Mouse (Mus musculus) right cerebral cortex, postnatal 14 days (tissue): Measurements from ENCODE around the gene Tmem98.

Experiments
- DNase-seq: peaks from one replicate; pipeline ENCODE4 v3.0.0; 2022

The Tmem98 gene

DNA sequence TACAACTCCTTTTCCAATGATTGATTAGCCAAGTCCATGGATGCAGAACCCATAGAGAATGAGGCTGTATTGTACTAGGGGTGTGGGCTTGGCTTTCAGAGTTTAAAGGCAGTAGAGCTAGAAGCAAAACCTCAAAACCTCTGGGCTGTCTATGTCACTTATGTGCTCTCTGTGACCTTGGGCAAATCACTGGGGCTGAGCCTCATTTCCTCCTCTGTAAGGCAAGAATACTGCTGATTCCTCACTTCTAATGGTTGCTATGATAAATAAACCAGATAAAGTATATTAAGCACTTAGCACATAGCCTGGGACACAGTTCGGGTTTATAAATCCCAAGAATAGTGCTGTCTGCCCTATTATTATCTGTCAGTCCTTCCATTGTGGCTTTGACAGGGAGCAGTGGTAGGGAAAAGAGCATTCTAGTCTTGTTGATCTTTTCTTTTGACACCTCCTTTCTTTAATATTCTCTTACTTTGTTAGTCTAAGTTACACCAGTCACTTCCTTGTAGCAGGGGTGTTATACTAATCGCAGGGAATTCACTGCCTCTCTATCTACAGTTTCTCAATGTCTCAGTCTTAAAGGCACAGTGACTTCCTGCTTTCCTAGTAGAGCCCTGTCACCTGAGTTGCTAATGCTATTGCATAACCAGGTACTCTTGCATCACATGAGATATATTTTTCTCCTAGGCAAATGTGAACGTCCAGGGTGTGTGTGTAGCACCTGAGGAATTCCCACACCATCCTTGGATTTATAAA is 18.1 kb upstream of the Tmem98 start:
- no peak for DNase-seq

DNA sequence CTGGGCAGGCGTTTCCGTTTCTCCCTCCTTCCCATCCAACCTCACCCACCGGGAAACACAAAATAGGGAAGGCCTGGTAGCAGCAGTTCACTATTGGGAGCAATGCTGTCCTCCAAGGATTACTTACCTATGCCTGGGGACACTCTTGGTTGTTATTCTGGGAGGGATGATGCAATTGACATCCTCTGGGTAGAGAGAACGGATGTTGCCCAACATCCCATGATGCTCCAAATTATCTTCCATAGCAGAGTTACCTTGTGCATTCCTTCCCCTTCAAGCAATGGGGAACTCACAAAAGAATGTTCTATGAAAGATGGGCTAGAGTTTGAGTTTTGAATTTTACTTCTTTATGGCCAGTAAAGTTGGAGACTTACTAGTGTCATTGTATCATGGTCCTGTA is 16.6 kb upstream of the Tmem98 start:
- DNase-seq, result no peak

DNA sequence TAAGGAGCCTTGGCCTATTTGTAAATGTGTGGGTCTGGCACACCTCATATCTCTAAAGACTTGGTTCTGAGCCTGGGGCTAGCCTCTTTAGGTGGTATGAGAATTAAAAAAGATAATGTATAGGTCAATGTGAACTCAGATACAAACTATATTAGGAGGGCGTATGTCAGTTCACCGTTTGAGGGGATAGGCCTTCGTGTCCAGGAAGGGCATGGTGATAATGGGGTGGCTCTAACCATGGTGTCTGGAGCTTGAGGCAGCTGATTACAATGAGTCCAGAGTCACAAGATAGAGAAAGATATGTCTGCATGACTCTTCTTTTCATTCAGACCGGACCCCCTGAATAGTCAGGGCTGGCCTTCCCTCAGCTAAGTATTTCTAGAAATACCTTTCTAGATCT is 15.7 kb upstream of the Tmem98 start:
- DNase-seq, result no peak

DNA sequence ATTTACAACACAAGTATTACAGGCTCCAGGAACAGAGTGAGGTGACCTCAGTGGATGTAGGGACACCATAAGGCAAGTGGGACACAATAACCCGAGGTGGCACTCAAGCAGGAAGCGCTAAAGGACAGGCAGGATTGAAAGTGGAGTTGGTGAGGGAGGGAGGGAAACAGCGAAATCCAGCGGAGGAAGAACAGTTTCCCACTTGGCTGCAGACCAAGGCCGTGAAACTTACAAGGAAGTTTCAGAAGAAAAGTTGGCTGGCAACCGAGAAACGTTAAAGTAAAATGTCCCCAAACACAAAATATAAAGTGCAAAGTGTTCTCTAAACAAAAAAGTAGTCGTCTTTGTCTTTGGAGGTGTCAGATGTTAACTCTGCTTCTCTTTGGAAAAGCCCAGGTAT is 14.5 kb upstream of the Tmem98 start:
- no peak for DNase-seq

DNA sequence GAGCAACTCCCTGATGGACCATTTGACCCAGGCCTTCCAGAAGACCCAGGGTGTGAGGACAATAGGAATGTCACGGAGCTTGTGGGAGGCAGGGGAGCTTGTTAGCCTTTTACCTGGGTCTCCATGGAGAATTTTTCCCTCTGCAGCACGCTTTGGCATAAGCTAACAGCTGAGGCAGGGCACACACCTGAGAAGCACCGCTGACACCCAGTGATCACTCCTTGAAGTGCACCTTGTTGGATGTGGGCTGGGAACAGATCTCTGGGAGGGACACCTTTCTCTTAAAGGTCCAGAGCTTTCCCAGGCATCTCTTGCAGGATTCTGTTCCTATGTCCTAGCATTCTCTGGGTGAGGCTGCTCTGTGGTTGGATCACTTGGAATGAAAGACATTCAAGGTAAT is 10.0 kb upstream of the Tmem98 start:
- no peak for DNase-seq

DNA sequence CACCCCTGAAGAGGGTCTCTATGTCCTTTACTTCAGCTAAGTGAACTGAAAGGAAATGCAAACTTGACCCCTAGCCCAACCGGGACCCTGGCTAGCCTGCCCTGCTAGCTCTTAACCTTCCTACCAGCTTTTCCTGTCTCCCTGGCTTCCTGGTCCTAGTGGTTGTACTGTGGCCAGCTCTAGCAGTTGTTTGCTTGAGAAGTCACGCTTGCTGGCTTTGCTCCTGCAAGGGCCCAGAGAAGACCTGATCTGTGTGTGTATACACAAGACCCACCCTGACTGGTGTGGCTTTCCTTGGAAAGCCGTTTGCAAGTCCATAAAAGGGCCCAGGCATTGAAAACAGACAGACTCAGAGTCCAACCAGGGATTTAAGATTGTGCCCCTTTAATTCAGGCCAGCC is 7.3 kb upstream of the Tmem98 start:
- DNase-seq, result no peak

DNA sequence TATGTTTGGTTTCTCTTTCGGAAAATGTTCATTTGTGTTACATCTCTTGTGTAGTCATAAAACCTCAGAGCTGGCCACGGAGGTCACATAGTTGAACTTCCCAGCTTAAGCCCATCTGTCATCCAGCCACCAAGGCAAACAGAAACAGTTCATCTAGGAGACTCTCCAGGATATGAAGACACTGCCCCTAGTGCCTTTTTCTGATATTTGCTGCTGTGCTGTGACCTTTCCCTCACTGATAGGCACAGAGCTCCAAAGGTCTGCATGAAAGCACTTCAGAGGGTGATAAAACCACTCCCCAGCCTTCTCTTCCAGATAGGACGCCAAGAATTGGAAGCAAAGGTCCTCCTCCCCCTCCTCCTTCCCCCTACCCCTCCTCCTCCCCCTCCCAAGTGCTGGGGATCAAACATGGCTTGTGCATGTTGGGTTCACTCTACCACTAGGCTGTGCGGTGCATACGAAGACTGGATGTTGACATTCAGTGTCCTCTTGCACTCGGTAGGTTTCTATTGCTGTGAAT is 1.4 kb upstream of the Tmem98 start:
- DNase-seq, result no peak

DNA sequence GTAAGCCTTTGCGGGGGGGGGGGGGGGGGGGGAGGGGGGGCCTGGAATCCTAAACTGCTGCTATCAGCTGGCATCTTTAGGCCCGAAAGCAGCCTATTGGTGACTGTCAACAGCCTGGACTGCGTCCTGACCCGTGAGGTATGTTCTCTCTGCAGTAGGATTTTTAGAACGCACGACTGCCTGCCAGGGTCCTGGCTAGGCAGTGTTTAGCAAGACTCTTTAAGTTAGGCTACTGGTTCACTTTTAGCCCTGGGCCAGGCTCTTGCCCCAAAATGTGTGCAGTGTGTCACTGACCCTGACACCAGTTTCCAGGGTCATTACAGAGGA is 346 bp upstream of the Tmem98 start:
- DNase-seq, result no peak

DNA sequence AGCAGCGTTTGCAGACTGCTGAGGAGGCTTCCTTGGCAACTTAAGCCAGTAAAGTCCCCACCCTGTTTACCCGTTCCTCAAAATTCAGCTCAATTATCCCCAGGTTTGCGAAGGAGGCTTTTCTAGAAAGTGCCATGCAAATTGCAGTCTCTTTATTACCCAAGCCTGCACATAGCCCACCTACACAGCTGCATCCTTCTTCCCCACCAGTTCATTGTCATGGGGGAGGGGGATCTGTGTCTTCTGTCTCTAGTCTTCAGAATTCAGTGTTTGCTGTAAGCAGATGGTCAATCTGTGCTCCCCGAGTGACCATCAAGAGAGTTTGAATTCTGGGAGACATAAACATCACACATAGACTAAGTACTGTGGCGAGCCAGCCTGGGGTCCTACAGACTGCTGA is 1.2 kb downstream of the Tmem98 start:
- no peak for DNase-seq

DNA sequence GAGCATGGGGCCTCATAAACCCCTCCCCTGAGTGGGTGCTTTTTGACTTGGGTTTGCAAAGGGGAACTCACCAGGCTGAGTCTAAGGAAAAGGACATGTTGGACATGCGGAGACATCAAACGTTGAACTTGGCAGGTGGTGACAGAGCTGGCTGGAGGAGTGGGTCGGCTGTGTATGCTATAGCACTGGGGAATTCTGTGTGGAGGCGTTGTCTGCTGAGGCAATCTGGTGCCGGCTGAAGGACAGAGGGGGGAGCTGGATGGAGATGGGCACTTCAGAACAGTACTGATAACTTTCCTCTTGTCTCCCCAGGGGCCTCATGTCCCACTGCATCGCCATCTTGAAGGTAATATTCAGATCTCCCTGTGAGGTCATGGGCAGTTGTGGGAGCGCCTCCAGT is 5.4 kb downstream of the Tmem98 start:
- no peak for DNase-seq

DNA sequence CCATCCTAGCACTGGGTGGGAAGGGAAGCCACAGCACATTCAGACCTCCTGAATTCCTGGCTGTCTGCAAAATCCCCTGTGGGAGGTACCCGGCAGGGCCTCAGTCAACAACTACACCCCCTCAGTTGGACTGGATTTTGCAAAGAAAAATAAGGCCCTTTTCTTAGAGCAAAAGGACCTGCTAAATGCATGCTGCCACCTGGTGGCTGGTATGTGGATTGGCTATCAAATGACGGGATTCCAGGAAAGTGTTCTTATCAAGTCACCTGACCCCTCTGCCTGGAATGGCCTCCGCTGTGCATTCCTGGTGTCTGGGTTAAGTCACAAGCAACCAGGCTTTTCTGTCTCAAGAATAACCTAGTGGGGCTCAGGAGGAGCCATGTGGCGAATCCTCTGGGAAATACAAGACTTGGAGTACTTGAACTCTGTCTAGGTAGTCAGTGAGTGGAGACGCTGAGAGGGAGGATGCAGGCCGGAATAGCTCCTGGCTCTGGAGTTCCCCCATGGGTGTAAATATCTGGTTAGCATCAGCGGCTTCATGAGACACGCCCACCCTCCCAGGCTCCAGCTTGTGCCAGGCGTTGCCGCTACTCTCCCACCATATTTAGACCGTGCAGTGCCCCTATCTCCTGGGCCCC is 8.2 kb downstream of the Tmem98 start:
- peak; percentile 55 for DNase-seq

DNA sequence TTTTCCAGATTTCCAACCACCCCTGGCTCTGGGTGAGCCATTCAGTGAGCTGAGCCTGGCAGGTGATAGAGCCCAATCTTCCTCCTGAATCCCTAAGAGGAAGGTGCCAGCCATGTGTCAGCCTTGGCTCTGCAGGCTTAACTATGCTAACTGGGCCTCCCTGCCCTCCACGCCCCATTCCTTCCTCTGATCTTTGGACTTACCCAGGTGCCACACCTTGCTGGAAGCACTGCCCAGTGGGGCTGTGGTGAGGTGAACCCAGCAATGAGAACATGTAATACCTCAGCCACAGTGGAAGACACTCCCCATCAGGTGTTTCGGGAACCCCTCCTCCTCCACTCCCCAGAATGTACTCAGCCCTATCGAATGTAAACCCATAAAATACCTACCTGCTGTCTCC is 10.1 kb downstream of the Tmem98 start:
- DNase-seq, result no peak

DNA sequence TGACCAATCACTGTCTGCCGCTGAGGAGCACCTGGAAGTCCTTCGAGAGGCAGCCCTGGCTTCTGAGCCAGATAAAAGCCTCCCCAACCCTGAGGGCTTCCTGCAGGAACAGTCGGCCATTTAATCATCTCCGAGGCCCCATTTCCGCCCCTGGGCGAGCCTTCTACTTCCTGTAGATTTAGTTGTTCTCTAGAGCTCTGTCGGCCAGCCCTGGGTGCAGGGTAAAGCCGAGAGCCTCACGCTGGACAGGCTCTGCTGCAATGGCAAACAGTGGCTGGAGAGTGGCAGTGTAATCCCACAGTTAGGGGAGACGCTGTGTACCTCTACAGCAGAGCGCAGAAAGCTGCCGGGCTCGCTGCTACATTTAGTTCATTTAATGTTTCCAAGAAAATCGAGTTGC is 11.3 kb downstream of the Tmem98 start:
- DNase-seq, result peak; percentile 56

DNA sequence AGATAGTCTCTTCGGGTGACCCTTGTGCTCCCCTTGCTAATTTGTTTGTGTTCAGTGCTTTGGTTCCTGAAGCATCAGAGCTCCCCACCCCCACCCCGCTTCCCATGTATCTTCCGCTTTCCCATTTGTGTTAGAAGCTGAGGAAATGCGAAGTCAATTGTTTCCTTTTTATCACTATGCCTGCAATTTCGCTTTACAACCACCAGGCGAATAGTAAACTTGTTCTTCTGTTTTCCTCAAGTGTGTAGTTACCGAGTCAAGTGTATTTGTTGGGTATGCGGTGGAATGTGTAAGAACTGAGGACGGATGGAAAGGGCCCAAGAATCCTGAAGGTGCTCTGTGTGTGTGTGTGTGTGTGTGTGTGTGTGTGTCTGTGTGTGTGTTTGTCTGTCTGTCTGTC is 11.8 kb downstream of the Tmem98 start:
- DNase-seq, result no peak

DNA sequence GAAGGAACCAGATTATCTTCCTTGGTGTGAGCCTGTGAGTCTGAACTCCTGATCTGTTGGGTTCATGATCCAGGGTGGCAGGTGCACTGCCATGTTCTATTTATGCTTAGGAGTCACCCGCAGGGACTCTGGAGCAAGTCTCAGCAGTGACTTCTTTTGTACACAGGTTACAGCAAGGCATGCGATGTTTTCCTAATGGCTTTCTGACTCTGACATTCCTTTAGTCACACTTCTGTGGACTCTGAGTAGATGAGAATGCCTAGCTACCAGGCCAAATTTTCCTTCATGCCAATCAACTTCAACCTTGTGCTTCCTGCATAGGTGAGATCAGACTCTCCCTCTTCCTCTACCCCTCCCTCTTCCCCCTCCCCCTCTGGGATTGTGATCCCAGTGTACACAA is 25.4 kb downstream of the Tmem98 start:
- DNase-seq, result no peak

DNA sequence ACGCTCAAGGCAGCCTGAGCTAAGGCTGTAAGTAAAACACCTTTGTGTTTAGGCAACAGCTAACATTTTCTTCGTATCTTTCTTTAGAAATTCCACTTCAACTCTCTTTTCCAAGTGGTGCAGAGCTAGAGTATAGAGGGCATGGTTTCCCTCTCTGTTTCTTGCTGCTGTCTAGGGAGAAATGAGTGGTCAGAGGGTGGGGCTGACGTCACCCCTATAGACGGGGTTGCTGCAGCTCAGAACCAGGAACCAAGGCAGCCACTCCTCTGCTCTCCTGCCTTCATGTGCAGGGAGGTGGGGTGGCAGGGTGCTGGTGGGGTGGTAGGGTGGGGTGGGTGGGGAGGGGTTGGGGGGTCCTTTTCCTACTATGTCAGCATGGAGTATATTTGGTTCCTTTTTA is 25.9 kb downstream of the Tmem98 start:
- DNase-seq, result no peak

DNA sequence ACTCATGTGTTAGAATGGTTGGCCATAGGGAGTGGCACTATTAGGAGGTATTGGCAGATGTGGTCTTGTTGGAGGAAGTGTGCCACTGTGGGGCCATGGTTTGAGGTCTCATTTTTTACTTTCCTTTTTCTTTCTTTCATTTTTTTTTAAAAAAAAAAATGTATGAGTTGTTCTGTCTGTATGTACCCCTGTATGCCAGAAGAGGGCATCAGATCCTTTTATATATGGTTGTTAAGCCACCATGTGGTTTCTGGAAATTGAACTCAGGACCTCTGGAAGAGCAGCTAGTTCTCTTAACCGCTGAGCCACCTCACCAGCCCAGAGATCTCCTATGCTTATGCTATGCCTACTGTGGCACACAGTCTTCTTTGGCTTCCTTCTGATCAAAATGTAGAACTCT is 28.7 kb downstream of the Tmem98 start:
- DNase-seq, result no peak

DNA sequence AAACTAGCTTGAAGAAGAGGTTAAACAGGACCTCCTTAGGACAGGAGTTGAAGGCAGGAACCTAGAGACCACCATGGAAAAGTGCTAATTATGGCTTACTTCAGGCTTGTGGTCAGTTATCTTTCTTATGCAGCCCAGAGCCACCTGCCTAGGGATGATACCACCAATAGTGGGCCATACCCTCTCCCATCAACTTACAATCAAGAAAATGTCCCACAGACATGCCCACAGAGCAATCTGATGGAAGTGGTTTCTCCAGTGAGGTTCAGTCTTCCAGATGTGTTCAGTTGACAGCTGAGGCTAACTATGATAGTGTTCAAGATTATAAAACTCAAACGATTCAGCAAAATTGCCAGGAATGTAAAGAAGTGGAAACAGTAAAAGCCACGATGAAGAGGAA is 33.5 kb downstream of the Tmem98 start:
- DNase-seq, result no peak

DNA sequence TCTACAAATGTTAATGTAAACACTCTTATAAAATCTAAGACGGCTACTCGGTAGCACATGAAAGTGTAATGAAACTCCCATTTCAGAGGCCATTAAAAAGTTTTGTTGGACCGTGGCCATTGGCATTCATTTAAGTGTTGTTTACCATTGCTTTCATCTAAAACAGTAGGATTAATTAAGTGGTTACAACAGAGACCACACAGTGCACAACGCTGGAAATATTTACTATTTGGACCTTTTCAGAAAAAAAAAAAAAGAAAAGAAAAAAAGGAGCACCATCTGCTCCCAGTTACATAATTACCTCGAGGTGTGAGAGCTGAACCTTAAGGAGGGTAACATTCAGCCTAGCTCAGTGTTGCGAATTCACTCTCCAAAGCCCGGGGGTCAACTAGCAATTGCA is 35.5 kb downstream of the Tmem98 start:
- no peak for DNase-seq

DNA sequence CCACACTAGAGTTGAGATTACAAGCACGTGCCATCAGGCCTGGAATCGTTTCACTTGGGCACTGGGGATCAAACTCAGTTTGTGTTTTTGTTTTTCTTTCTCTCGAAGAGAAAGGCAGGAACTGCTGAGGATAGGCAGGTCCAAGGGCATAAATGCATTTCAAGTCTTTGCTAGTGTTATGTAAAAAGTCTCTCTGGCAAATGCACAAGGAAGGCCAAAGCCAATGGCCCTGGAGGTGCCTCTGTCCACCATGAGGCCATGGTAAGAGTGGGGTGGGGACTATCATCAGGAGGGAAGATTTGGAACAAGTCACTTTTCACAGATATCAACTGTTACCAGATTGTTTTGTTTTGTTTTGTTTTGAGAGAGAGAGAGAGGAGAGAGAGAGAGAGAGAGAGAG is 36.1 kb downstream of the Tmem98 start:
- no peak for DNase-seq

DNA sequence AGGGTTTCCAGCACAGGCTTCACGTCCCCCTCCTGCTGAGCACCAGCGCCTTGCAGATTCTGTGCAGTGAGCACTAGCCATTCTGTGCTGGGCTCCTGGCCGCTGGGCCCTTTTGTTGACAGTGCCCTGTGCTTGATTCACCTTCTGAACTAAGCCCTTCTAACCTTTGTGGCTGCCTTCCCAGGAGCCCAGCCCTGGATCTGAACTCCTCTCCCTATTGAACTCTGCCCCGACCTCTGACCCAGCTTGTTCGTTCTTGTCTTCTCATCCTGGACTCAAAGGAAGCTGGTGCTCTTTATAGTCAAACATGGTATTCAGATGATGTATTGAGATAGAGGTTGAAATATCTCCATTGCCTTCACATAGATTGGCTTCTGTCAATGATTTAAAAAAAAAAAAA is 38.2 kb downstream of the Tmem98 start:
- DNase-seq, result no peak

DNA sequence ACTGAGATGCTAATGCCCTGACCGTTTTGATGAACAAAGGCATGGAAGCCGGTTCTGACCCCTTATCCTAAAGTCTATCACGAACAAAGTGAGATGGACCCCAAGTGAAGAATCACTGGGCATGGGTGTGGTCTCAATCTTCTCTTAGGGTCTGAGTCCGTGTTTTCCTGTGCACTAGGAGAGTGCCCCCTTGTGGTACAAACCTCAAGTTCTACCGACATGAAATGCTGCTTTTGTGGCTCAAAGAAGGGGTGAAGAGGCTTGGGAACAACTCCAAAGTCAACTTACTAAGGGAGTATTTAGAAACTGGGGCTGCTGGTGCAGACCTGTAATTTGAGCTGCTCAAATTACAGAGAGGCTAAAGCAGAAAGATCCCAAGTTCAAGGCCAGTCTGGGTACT is 41.9 kb downstream of the Tmem98 start:
- DNase-seq, result no peak

DNA sequence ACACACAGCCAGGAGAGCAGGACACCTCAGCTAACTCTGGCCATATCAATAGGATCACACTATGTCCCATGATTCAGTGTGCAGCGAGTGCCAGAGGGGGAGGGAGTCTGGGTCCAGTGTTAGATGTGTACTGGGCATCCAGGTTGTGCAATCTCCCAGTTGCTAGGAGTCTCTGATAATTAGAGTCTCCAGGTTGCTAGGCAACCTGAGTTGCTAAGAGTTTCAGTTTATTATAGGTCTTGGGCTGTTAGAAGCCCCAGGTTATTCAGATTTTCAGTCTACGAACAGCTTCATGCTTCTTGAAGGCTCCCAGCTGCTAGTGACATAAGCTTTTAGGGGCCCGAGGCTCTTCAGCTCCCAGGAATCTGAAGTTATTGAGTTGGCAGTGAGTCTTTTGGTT is 43.0 kb downstream of the Tmem98 start:
- no peak for DNase-seq

DNA sequence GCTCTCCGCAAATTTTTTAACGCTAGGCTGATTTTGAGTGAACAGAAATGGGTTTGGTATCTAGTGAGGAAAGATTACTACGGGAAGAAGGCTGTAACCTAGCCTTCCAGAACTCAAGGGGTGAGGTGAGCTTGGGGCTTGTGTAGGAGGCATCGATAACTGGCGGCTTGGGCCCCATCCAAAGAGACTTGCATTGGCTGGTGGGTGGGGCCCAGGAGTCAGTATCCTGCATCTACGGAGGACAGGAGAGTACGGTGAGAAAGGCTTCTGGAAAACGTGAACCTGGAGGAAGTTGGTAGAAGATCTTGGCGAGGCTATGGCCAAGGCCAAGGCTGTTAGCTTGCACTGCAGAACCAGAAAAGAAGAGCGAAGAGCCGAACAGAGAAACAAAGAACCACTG is 44.5 kb downstream of the Tmem98 start:
- DNase-seq, result no peak

DNA sequence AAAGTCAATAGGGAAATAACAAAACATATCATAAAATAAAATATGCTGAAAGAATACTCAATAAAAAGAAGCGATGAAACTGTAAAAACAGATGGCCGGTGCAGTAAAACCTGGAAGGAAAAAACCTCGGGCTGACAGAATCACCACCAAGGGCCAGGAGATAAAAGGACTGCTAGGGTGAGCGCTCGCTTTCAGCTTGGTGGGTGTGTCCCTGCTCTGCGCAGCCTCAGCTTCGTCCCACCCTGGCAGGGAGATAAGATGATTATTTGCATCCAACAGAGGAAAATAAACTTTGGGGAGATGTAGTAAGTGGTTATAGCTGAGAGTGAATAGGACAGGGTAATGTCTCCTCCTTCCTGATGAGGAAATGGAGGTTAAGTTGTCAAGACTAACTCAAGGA is 44.9 kb downstream of the Tmem98 start:
- DNase-seq, result no peak
